Mouse (Mus musculus) C2C12 (cell line): ENCODE measurements around the gene Hist2h2ab.

Experiments
- CTCF ChIP-seq: IDR thresholded peaks from one replicate; pipeline ENCODE4 v1.5.1; 2011; ENCODE audit not compliant: control insufficient read depth, insufficient read depth, insufficient read length
- MAX ChIP-seq: IDR thresholded peaks from one replicate; pipeline ENCODE4 v1.6.1; 2011; ENCODE audit warnings: mild to moderate bottlenecking, control low read depth
- MYOD1 ChIP-seq: IDR thresholded peaks from one replicate; pipeline ENCODE4 v1.6.1; 2011; ENCODE audit warnings: low read depth; ENCODE audit not compliant: control insufficient read depth, insufficient read length
- MYOG ChIP-seq: IDR thresholded peaks from one replicate; pipeline ENCODE4 v1.6.1; 2011; ENCODE audit not compliant: control insufficient read depth, insufficient read length; ENCODE audit errors: extremely low read depth
- USF1 ChIP-seq: IDR thresholded peaks from one replicate; pipeline ENCODE4 v1.6.1; 2011; ENCODE audit warnings: low read depth, mild to moderate bottlenecking, control low read depth, moderate library complexity

DNA sequence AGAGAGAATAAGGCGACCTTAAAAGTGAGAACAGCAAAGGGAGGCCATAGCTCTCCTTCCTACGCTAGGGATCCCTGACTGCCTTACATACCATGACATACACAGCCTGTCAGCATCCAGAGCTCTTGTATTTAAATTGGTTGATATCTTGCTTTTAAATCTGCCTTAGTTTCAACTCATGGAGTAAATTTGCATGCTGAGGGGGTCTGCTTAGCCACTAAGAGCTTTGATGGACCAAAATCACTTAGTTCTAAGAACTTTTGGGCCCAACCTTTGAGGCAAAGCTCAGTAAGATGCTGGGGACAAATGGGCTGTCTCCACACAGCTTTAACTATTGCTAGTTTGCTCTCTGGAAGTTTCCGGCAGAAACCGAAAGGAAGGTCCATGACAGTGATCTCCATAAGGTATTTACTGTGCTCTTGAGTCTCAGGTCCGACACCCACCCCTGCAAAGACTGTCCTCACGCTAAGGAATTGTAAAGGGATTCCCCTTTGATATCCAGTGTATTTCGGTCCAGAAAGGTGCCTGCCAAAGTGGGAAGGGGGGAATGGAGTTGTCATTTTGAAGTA lies 17.8 kb downstream of the Hist2h2ab start:
- TF ChIP-seq CTCF (no peak), MYOG (no peak), MAX (no peak), MYOD1 (no peak), USF1 (no peak)
